Mouse (Mus musculus) hindbrain, embryonic 11.5 days (tissue): ENCODE measurements around the gene Cpxm2. TPM values are rescaled to one million over a fixed set of nuclear protein-coding genes. Genes with fewer than 3 reads are reported as not detected.

Experiments used
- ATAC-seq: fragments of 200-750 bp; cut with Nextera tagmentation; 2 replicates; pipeline ENCODE4 v1.8.0; 2017; ENCODE audit warnings: mild to moderate bottlenecking, moderate TSS enrichment, moderate library complexity; ENCODE audit not compliant: low FRiP score
- DNase-seq: peaks from one replicate; pipeline ENCODE4 v3.0.0-alpha.2; 2015; ENCODE audit warnings: low spot score
- H3K27ac ChIP-seq: fragments of 300-500 bp; sonication (generic); 2 replicates; pipeline ENCODE4 v1.5.1; 2014; ENCODE audit warnings: mild to moderate bottlenecking, low read depth, low read length
- H3K27me3 ChIP-seq: fragments of 300-500 bp; sonication (generic); 2 replicates; pipeline ENCODE4 v1.6.1; 2014; ENCODE audit warnings: mild to moderate bottlenecking, low read length, moderate library complexity, mixed read lengths; ENCODE audit not compliant: control insufficient read depth, insufficient read depth
- H3K36me3 ChIP-seq: fragments of 300-500 bp; sonication (generic); 2 replicates; pipeline ENCODE4 v1.6.1; 2014; ENCODE audit warnings: mild to moderate bottlenecking, low read length, moderate library complexity, mixed read lengths; ENCODE audit not compliant: control insufficient read depth, insufficient read depth
- H3K4me1 ChIP-seq: fragments of 300-500 bp; sonication (generic); replicated peaks from 2 replicates; pipeline ENCODE4 v1.6.1; 2014; ENCODE audit warnings: low read length, mixed read lengths; ENCODE audit not compliant: control insufficient read depth, insufficient read depth
- H3K4me2 ChIP-seq: fragments of 300-500 bp; sonication (generic); replicated peaks from 2 replicates; pipeline ENCODE4 v1.6.1; 2014; ENCODE audit warnings: mild to moderate bottlenecking, low read depth, low read length
- H3K4me3 ChIP-seq: fragments of 300-500 bp; sonication (generic); 2 replicates; pipeline ENCODE4 v1.5.1; 2014; ENCODE audit warnings: low read depth, low read length
- H3K9ac ChIP-seq: fragments of 300-500 bp; sonication (generic); 2 replicates; pipeline ENCODE4 v1.6.1; 2014; ENCODE audit warnings: low read depth, low read length
- H3K9me3 ChIP-seq: fragments of 300-500 bp; sonication (generic); 2 replicates; pipeline ENCODE4 v1.6.1; 2016; ENCODE audit warnings: low read length; ENCODE audit not compliant: control insufficient read depth
- WGBS: fragments of 180-500 bp; shearing (Covaris S2); extraction: QIAGEN DNeasy Blood & Tissue Kit; methylation state at CpG from one replicate; pipeline ENCODE4 v1.1.7; 2014; 5-methylcytosine and 5-hydroxymethylcytosine counted together
- polyA plus RNA-seq: library from polyadenylated mRNA; unstranded; fragments of >200 nt; fragmentation: Nextera tagmentation; extraction: Ambion mirVana; gene quantifications from 2 replicates; pipeline ENCODE4 v1.2.1, GENCODE M21; 2014

Cpxm2 gene
- polyA plus RNA-seq, 1 experiment from 2014 or later: 3.6 TPM

GRCm38 (mm10) chr7:132167239-132167638 is 12.7 kb upstream of the Cpxm2 start:
- WGBS: 84% methylated on average over 4 of the region's 4 CpGs
- Histone ChIP-seq H3K4me3 (no peak overlapping the region), H3K27me3 (no peaks in the 10 kb centered on the region), H3K9me3 (no peaks in the 10 kb centered on the region), H3K4me1 (no peaks in the 10 kb centered on the region), H3K4me2 (no peak overlapping the region), H3K27ac (no peak overlapping the region), H3K36me3 (no peaks in the 10 kb centered on the region), H3K9ac (no peak overlapping the region)
- ATAC-seq (no peak), DNase-seq (no peak)

- no peak for ATAC-seq
- Histone ChIP-seq H3K27ac (no peak overlapping the region), H3K36me3 (no peaks in the 10 kb centered on the region), H3K9me3 (no peaks in the 10 kb centered on the region), H3K4me1 (no peaks in the 10 kb centered on the region), H3K4me2 (no peak overlapping the region), H3K4me3 (no peak overlapping the region), H3K27me3 (no peaks in the 10 kb centered on the region), H3K9ac (no peak overlapping the region)
- WGBS: 82% methylated on average over 3 of the region's 3 CpGs
- no peak for DNase-seq
Observed at GRCm38 (mm10) chr7:132162254-132162653, 7.7 kb upstream of the Cpxm2 start.

GRCm38 (mm10) chr7:132158321-132159025 is 3.9 kb upstream of the Cpxm2 start:
- DNase-seq (no peak), ATAC-seq (no peak)
- Histone ChIP-seq H3K27me3 (peaks cover 6% of the 10 kb centered on the region), H3K36me3 (no peaks in the 10 kb centered on the region), H3K4me2 (no peak overlapping the region), H3K9ac (no peak overlapping the region), H3K9me3 (no peaks in the 10 kb centered on the region), H3K4me3 (no peak overlapping the region), H3K4me1 (peaks cover 3% of the 10 kb centered on the region; the same call in 1 of the 2 replicates), H3K27ac (no peak overlapping the region)
- 88% methylated on average over 9 of the region's 9 CpGs for WGBS

DNA sequence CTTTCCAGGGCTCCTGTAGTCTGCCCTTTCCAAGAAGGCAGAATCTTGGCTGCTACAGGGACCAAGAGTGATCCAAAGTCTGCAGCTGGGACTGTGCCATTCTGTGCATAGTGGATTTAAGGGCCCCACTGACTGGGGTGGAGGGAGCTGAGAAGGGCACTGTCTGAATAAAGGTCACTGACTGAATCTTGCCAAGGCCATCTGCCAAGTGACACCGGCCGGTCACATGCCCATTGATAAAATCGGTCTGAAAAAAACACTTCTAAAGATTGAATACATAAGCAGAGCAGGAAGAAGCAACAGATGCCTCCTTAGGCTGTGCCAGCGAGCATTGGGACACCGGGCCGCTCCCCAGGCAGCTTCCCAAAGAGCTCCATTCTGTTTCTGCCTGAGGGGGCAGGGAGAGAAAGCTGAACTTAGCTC is 803 bp downstream of the Cpxm2 start:
- ATAC-seq: no peak
- Histone ChIP-seq H3K9ac (no peak overlapping the region), H3K4me3 (no peak overlapping the region), H3K4me1 (peaks cover 3% of the 10 kb centered on the region; the same call in 1 of the 2 replicates), H3K9me3 (no peaks in the 10 kb centered on the region), H3K27me3 (peaks cover 6% of the 10 kb centered on the region), H3K4me2 (peak overlapping the region; percentile 72), H3K36me3 (no peaks in the 10 kb centered on the region), H3K27ac (no peak overlapping the region)
- DNase-seq: no peak
- WGBS: 28% methylated on average over 6 of the region's 6 CpGs

DNA sequence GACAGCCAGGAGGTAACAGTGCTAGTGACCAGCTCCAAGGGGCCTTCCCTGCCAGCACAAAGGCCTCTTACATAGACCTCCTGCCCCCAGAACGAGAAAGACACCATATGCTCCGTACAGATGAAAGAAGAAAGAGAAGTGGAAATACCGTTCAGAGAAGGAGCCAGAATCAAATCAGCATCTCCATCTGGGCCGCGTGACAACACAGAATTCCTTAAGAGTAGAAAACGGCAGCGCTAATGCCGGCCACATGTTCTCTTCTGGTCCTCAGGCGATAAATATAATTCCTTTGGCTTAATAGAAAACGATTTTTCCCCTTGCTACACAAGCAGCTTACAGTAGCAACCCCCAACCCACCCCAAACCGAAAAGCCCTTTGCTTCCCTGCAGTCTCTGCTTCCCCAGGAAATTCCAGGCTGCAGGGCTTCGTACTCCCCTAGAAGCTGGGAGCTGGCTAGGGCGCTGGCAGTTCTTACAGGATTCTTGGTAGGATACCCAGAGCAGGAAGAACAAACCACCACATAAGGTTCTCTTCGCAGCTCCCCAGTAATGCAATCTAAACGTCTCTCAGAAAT is 9.2 kb downstream of the Cpxm2 start:
- no peak overlapping the region for H3K4me3 ChIP-seq
- H3K4me1 ChIP-seq: no peaks in the 10 kb centered on the region
- ATAC-seq (no peak), DNase-seq (no peak)
- no peaks in the 10 kb centered on the region for H3K36me3 ChIP-seq
- no peaks in the 10 kb centered on the region for H3K27me3 ChIP-seq
- WGBS: 70% methylated on average over 15 of the region's 15 CpGs
- no peak overlapping the region for H3K27ac ChIP-seq
- no peaks in the 10 kb centered on the region for H3K9me3 ChIP-seq
- H3K9ac ChIP-seq: no peak overlapping the region
- H3K4me2 ChIP-seq: no peak overlapping the region

GRCm38 (mm10) chr7:132128687-132129086 is 25.9 kb downstream of the Cpxm2 start:
- ATAC-seq (no peak), DNase-seq (no peak)
- Histone ChIP-seq H3K9ac (no peak overlapping the region), H3K27ac (no peak overlapping the region), H3K27me3 (no peaks in the 10 kb centered on the region), H3K36me3 (no peaks in the 10 kb centered on the region), H3K9me3 (no peaks in the 10 kb centered on the region), H3K4me1 (no peaks in the 10 kb centered on the region), H3K4me2 (no peak overlapping the region), H3K4me3 (no peak overlapping the region)
- WGBS: 85% methylated on average over 6 of the region's 6 CpGs

DNA sequence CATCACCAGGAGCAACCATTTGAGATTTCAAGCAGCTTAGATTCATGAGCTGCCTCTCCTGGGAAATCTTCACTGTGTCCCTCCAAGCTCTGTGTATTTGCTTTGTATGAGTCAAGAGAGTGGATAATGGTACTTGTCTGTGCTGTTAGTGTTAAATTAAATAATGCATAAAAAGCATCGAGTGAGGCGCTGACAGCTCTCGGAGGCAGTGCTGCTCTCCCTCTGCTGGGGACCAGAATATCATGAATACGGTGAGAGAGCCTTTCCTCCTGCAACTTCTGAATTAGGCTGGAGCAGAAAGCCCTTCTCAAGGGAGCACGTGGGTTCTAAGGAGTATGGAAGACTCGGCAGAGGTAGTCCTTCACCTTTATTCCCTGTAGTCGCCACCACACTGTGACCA is 29.6 kb downstream of the Cpxm2 start:
- DNase-seq: no peak
- Histone ChIP-seq H3K36me3 (no peaks in the 10 kb centered on the region), H3K4me1 (no peaks in the 10 kb centered on the region), H3K27ac (no peak overlapping the region), H3K4me2 (no peak overlapping the region), H3K4me3 (no peak overlapping the region), H3K9me3 (no peaks in the 10 kb centered on the region), H3K9ac (no peak overlapping the region), H3K27me3 (no peaks in the 10 kb centered on the region)
- ATAC-seq: no peak
- WGBS: 79% methylated on average over 7 of the region's 7 CpGs

DNA sequence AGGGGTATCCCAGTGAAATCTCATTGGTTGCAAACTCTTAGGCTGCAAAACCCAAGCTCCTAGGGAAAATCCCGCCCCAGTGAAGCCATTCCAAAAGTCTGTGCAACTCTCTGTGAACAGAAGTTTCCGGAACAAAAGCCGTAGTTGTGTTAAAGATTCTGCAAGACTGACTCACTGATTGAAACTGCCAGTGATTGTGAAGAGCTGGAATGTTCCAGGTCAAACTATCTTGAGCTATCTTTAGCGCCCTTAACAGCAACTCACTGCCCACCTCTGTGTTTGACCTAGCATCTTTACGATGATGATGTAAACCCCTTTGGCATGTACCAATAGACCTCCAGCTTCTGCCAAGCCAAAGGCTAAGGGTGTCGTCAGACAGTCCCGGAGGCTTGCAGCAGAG is 31.3 kb downstream of the Cpxm2 start:
- DNase-seq (no peak), ATAC-seq (no peak)
- Histone ChIP-seq H3K36me3 (no peaks in the 10 kb centered on the region), H3K9ac (no peak overlapping the region), H3K9me3 (no peaks in the 10 kb centered on the region), H3K27me3 (no peaks in the 10 kb centered on the region), H3K4me2 (no peak overlapping the region), H3K4me1 (no peaks in the 10 kb centered on the region), H3K4me3 (no peak overlapping the region), H3K27ac (no peak overlapping the region)
- 91% methylated on average over 7 of the region's 7 CpGs for WGBS

DNA sequence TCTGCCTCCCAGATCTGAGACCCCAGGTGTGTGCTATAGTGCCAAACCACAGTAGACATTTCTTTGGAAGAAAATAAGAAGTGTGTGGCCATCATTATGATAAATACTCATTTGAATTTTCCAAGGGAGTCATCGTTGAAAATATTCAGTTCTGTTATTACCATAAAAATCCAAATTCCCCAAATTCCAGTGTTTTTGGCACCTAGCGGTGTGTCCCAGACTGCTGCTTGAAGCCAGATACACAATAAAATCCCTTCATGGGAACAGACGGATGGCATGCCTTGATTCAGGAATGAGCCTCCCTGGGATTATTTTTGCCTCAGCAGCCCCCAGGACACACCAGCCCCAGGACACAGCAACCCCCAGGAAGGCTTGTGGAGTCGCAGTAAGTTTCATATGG is 34.7 kb downstream of the Cpxm2 start:
- Histone ChIP-seq H3K9me3 (no peaks in the 10 kb centered on the region), H3K27ac (no peak overlapping the region), H3K4me2 (no peak overlapping the region), H3K4me1 (no peaks in the 10 kb centered on the region), H3K4me3 (no peak overlapping the region), H3K36me3 (no peaks in the 10 kb centered on the region), H3K27me3 (no peaks in the 10 kb centered on the region), H3K9ac (no peak overlapping the region)
- WGBS: 92% methylated on average over 4 of the region's 4 CpGs
- DNase-seq (no peak), ATAC-seq (no peak)
